Mouse (Mus musculus) embryonic fibroblast, embryonic 13.5 days (primary cell): ENCODE data around the gene Mib2. TPM values are rescaled to one million over a fixed set of nuclear protein-coding genes. Genes with fewer than 3 reads are reported as not detected.

ENCODE experiments used
- H3K27ac ChIP-seq: 2 replicates; pipeline ENCODE4 v1.5.1; 2012; ENCODE audit warnings: low read length, control low read depth, inconsistent platforms; ENCODE audit not compliant: insufficient read depth
- H3K4me1 ChIP-seq: 2 replicates; pipeline ENCODE4 v1.6.1; 2011; ENCODE audit warnings: low read length; ENCODE audit not compliant: control insufficient read depth, insufficient read depth
- H3K4me3 ChIP-seq: 2 replicates; pipeline ENCODE4 v1.5.1; 2011; ENCODE audit warnings: mild to moderate bottlenecking, control low read depth, low read length; ENCODE audit not compliant: insufficient read depth
- CTCF ChIP-seq: IDR thresholded peaks from 2 replicates; pipeline ENCODE4 v1.5.1; 2011; ENCODE audit warnings: mild to moderate bottlenecking, control low read depth, low read length, moderate library complexity, borderline replicate concordance; ENCODE audit not compliant: insufficient read depth
- POLR2A ChIP-seq: IDR thresholded peaks from 2 replicates; pipeline ENCODE4 v1.6.1; 2011; ENCODE audit warnings: low read depth, mild to moderate bottlenecking, control low read depth, low read length, moderate library complexity
- polyA plus RNA-seq: library from polyadenylated mRNA; stranded (reverse); fragments of >200 nt; gene quantifications from 2 replicates; pipeline ENCODE4 v1.2.4, GENCODE M21; 2011; ENCODE audit warnings: low read depth; ENCODE audit not compliant: missing spikeins, insufficient read length

The Mib2 gene
- polyA plus RNA-seq, result 17.2 and 21.1 TPM in 2 replicates

GRCm38 (mm10) chr4:155668689-155669597, at the start of gene Mib2:
Gene Mib2, minus strand, starts transcription at chr4:155669198.
- peaks cover 4% of the 10 kb centered on the region; the same call in 1 of the 2 replicates for H3K4me1 ChIP-seq
- H3K27ac ChIP-seq, result peak within 1 kb of the TSS; percentile 9; the same call in 1 of the 2 replicates
- H3K4me3 ChIP-seq, result peak within 1 kb of the TSS; percentile 68
- TF ChIP-seq CTCF (no peak), POLR2A (no peak)

GRCm38 (mm10) chr4:155710521-155711252, 41.7 kb upstream of the Mib2 start:
- Histone ChIP-seq H3K27ac (no peak overlapping the region), H3K4me3 (no peak overlapping the region), H3K4me1 (no peaks in the 10 kb centered on the region; the same call in 1 of the 2 replicates)
- TF ChIP-seq CTCF, result no peak
- TF ChIP-seq POLR2A, result no peak

GRCm38 (mm10) chr4:155708988-155709387, 40.0 kb upstream of the Mib2 start:
- Histone ChIP-seq H3K4me3 (no peak overlapping the region), H3K4me1 (no peaks in the 10 kb centered on the region; the same call in 1 of the 2 replicates), H3K27ac (no peak overlapping the region)
- no peak for TF ChIP-seq CTCF
- TF ChIP-seq POLR2A, result no peak

- Histone ChIP-seq H3K4me1 (no peaks in the 10 kb centered on the region; the same call in 1 of the 2 replicates), H3K27ac (no peak overlapping the region), H3K4me3 (no peak overlapping the region)
- no peak for TF ChIP-seq POLR2A
- TF ChIP-seq CTCF, result no peak
Measured at GRCm38 (mm10) chr4:155708582-155708981, 39.6 kb upstream of the Mib2 start.

GRCm38 (mm10) chr4:155705592-155705929, 36.6 kb upstream of the Mib2 start:
- Histone ChIP-seq H3K27ac (peak overlapping the region; percentile 94), H3K4me1 (no peaks in the 10 kb centered on the region), H3K4me3 (peak overlapping the region; percentile 83)
- TF ChIP-seq CTCF, result no peak
- no peak for TF ChIP-seq POLR2A

- H3K4me1 ChIP-seq, result no peaks in the 10 kb centered on the region
- TF ChIP-seq CTCF (no peak), POLR2A (peak; percentile 77)
- H3K27ac ChIP-seq, result peak within 1 kb of the TSS; percentile 94
- H3K4me3 ChIP-seq, result peak within 1 kb of the TSS; percentile 83
Measured at GRCm38 (mm10) chr4:155704721-155705591, 36.0 kb upstream of the Mib2 start, which contains the start of gene Ssu72. Gene Ssu72, plus strand, starts transcription at chr4:155704800.

GRCm38 (mm10) chr4:155703425-155703929, 34.5 kb upstream of the Mib2 start:
- no peak overlapping the region for H3K27ac ChIP-seq
- H3K4me1 ChIP-seq, result no peaks in the 10 kb centered on the region
- TF ChIP-seq POLR2A (no peak), CTCF (no peak)
- H3K4me3 ChIP-seq, result no peak overlapping the region

GRCm38 (mm10) chr4:155700425-155700824, 31.4 kb upstream of the Mib2 start:
- TF ChIP-seq CTCF (no peak), POLR2A (no peak)
- Histone ChIP-seq H3K4me1 (peaks cover 17% of the 10 kb centered on the region), H3K4me3 (no peak overlapping the region), H3K27ac (no peak overlapping the region)
